Mouse (Mus musculus): ENCODE measurements around the gene Atp5s.

- TF ChIP-seq POLR2A (IDR thresholded peaks at IDR 0.05; ENCODE audit: extremely low read depth, insufficient read depth, low read length) (no peak), CTCF (IDR thresholded peaks at IDR 0.05; ENCODE audit: extremely low read depth, insufficient read depth, low read length) (no peak)
Measured at GRCm38 (mm10) chr12:69693471-69693870, 31.3 kb upstream of the Atp5s start.
